Mouse (Mus musculus): ENCODE results near the gene Eml4.

DNA sequence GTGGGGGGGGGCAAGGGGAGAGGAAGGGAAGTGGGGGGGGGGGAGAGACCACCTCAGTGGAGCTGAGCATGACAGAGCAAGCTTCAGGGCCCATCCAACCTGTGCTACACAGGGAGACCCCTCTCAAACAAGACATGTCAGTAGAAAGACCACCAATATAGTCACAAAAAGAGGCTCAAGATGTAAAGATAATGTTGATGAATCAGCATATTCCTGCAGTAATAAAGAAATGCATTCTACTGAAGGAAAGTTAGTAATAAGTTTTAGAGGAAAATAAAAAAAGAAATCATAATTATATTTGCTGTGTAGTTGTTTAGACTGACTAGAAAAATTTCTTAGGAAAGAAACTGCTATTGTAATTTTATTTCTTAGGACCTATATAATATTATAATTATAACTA lies 23.4 kb downstream of the Eml4 start:
- TF ChIP-seq CEBPB (IDR thresholded peaks at IDR 0.05; ENCODE audit: insufficient read depth, poor library complexity, severe bottlenecking) (no peak), USF1 (IDR thresholded peaks at IDR 0.05; ENCODE audit: low read depth) (no peak), MYOD1 (IDR thresholded peaks at IDR 0.05; ENCODE audit: control insufficient read depth in 1 of 3, insufficient read length in 2 of 3, low read depth in 2 of 3) (no peak), POLR2A (IDR thresholded peaks at IDR 0.05; ENCODE audit: insufficient read length, low read depth) (no peak), MYOG (IDR thresholded peaks at IDR 0.05; ENCODE audit: control insufficient read depth in 1 of 3, insufficient read depth in 1 of 3, insufficient read length in 2 of 3, low read depth in 2 of 3) (no peak)
